Mouse (Mus musculus) embryonic facial prominence, embryonic 12.5 days (tissue): ENCODE measurements at regions not wholly inside any gene's neighbourhood (a gene's known extent, or its start where the extent isn't known, plus 50 kb on each side); places are given as distances from the start of the nearest gene placed in this dataset.

Experiments
- ATAC-seq: fragments of 200-750 bp; cut with Nextera tagmentation; 2 replicates; pipeline ENCODE4 v1.8.0; 2017; ENCODE audit not compliant: insufficient number of reproducible peaks, insufficient read depth, low FRiP score, low TSS enrichment
- H3K27ac ChIP-seq: fragments of 300-500 bp; sonication (generic); 2 replicates; pipeline ENCODE4 v1.5.1; 2016; ENCODE audit warnings: mild to moderate bottlenecking
- H3K27me3 ChIP-seq: fragments of 300-500 bp; sonication (generic); 2 replicates; pipeline ENCODE4 v1.6.1; 2016; ENCODE audit warnings: mild to moderate bottlenecking, moderate library complexity
- H3K36me3 ChIP-seq: fragments of 300-500 bp; sonication (generic); 2 replicates; pipeline ENCODE4 v1.6.1; 2016; ENCODE audit warnings: mild to moderate bottlenecking
- H3K4me1 ChIP-seq: fragments of 300-500 bp; sonication (generic); 2 replicates; pipeline ENCODE4 v1.6.1; 2016
- H3K4me2 ChIP-seq: fragments of 300-500 bp; sonication (generic); replicated peaks from 2 replicates; pipeline ENCODE4 v1.6.1; 2016; ENCODE audit warnings: mild to moderate bottlenecking, moderate library complexity
- H3K4me3 ChIP-seq: fragments of 300-500 bp; sonication (generic); 2 replicates; pipeline ENCODE4 v1.5.1; 2016; ENCODE audit warnings: mild to moderate bottlenecking
- H3K9ac ChIP-seq: fragments of 300-500 bp; sonication (generic); 2 replicates; pipeline ENCODE4 v1.6.1; 2016; ENCODE audit warnings: mild to moderate bottlenecking, moderate library complexity
- H3K9me3 ChIP-seq: fragments of 300-500 bp; sonication (generic); 2 replicates; pipeline ENCODE4 v1.6.1; 2016; ENCODE audit warnings: mild to moderate bottlenecking, moderate library complexity
- WGBS: fragments of 180-500 bp; shearing (Covaris S2); methylation state at CpG from one replicate; pipeline ENCODE4 v1.1.7; 2016; 5-methylcytosine and 5-hydroxymethylcytosine counted together

DNA sequence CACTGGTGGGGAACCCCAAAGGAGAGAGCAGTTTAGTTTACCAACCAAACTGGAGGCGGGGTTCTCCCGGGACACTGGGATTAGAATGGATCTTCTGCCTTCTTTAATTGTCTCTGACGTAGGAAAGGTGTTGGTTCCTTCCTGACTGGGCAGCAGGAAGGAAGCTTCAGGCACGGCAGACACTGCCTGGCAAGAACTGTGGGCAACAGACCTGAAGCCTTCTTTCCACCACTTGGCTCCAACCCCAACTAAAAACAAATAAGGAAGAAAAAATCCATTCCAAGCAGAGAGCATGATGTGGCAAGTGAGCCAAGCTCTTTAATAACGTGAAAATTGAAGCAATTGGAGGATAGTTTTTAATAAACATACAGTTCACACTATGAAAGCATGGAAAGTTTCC is 155.3 kb downstream of the Gm12728 start:
- WGBS: 65% methylated on average over 5 of the region's 5 CpGs
- Histone ChIP-seq H3K4me2 (no peak overlapping the region), H3K27ac (no peak overlapping the region), H3K4me3 (no peak overlapping the region), H3K36me3 (no peaks in the 10 kb centered on the region), H3K27me3 (no peaks in the 10 kb centered on the region), H3K9me3 (no peaks in the 10 kb centered on the region), H3K9ac (no peak overlapping the region), H3K4me1 (peaks cover 10% of the 10 kb centered on the region)
- no peak for ATAC-seq

DNA sequence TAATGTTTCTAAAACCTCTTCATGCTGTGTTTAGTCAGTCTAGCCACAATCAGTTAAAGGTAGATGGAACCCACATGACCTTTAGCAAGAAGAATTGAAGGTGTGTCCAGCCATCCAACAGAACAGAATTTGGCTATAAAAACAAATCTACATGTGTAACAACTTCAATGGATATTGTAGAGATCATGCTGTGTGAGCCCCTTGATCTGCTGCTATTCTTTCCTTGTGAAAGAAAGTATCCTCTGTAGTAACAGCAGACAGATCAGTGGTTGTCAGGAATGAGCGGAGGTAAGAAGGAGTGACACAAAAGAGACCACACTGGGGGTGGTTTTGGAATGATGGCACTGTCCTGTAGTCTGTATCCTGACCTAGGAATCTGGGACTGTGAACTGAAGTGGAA is 156.3 kb downstream of the Gm12728 start:
- 88% methylated on average over 1 of the region's 1 CpGs for WGBS
- no peak overlapping the region for H3K4me3 ChIP-seq
- no peak overlapping the region for H3K9ac ChIP-seq
- H3K9me3 ChIP-seq: no peaks in the 10 kb centered on the region
- peaks cover 10% of the 10 kb centered on the region; the same call in 1 of the 2 replicates for H3K4me1 ChIP-seq
- H3K4me2 ChIP-seq: no peak overlapping the region
- no peaks in the 10 kb centered on the region for H3K27me3 ChIP-seq
- ATAC-seq: no peak
- no peaks in the 10 kb centered on the region for H3K36me3 ChIP-seq
- no peak overlapping the region for H3K27ac ChIP-seq

DNA sequence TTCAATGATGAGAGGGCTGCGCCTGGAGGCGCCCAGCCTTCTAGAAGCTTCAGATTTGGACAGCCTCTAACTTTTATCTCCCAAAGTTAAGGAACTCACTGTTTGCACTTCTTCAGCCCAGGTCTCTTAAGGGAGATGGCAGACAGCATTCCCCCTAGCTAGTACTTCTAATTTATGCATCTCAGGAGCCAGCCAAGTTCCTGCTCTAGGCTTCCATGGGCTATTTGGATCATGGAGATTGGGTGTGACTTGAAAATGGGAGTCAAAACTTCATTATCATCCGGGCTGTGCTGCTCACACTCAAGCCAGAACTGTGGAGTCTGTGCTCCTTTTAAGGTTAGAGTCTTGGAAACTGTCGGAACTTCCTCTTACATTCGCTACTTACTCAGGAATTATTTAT is 158.7 kb downstream of the Gm12728 start:
- H3K9me3 ChIP-seq: no peaks in the 10 kb centered on the region
- H3K4me1 ChIP-seq: peaks cover 10% of the 10 kb centered on the region; the same call in 1 of the 2 replicates
- no peak overlapping the region for H3K27ac ChIP-seq
- H3K36me3 ChIP-seq: no peaks in the 10 kb centered on the region
- H3K27me3 ChIP-seq: no peaks in the 10 kb centered on the region
- H3K4me2 ChIP-seq: no peak overlapping the region
- no peak for ATAC-seq
- H3K4me3 ChIP-seq: no peak overlapping the region
- 81% methylated on average over 5 of the region's 5 CpGs for WGBS
- no peak overlapping the region for H3K9ac ChIP-seq

DNA sequence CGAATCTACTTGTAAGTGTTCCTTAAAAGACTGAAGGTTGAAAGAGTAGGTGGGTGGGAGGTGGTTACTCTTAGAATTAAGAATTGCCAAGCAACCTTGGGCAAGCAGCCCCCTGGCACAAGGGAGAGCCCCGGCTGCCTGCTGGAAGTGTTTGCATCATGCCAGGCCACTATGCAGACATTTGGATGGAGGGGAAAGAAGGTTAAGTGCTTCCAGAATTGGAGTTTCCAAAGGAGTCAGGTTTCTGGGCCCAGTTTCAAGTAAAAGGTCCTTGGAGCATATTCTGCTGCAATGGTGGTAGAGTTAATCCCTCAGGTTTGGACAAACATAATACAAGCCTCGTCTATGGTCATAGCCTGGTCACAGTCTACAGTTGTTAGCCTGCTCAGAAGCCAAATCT is 162.7 kb downstream of the Gm12728 start:
- Histone ChIP-seq H3K27ac (no peak overlapping the region), H3K4me2 (no peak overlapping the region), H3K4me3 (no peak overlapping the region), H3K36me3 (no peaks in the 10 kb centered on the region), H3K4me1 (no peaks in the 10 kb centered on the region), H3K9ac (no peak overlapping the region), H3K27me3 (no peaks in the 10 kb centered on the region), H3K9me3 (no peaks in the 10 kb centered on the region)
- WGBS: 55% methylated on average over 3 of the region's 3 CpGs
- no peak for ATAC-seq

DNA sequence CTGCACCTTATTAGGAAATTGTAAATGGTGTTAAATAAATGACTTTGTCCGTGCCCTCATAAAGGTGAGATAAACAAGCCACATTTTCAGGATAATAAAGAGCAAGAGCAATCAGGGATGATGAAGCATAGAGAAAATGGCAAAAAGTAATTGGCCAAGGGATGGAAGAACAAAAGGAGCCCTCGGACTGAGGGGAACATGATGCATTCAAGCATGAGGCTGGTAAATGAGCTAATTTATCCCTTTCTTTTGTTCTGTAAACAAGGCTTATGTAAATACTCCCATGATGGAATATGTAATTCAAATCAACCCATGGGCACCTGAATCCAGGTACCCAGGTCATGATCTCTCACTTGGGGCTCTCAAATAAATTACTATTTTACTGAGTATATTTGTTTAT is 166.8 kb downstream of the Gm12728 start:
- Histone ChIP-seq H3K9ac (no peak overlapping the region), H3K9me3 (no peaks in the 10 kb centered on the region), H3K36me3 (no peaks in the 10 kb centered on the region), H3K27ac (no peak overlapping the region), H3K4me2 (no peak overlapping the region), H3K4me3 (no peak overlapping the region), H3K27me3 (no peaks in the 10 kb centered on the region), H3K4me1 (peaks cover 13% of the 10 kb centered on the region)
- 78% methylated on average over 2 of the region's 2 CpGs for WGBS
- ATAC-seq: no peak

DNA sequence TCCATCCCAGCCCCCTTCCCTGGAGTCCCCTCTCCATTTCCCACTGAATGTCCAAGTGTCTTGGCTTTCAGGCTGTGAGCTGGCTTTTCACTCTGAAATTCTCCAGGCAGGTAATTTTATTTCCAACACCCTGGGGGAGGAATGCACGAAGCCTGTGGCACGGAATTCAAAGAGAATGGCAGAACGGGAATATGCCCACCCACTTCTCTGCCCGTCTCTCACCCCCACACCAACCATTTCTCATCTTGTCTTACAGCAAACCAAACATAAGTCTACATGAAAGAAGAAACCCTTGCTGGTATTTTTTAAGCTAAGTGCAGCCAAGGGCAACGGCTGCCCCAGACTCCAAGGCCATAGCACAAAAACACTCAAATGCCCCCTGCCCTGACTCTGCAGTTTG is 168.7 kb downstream of the Gm12728 start:
- H3K27ac ChIP-seq: no peak overlapping the region

DNA sequence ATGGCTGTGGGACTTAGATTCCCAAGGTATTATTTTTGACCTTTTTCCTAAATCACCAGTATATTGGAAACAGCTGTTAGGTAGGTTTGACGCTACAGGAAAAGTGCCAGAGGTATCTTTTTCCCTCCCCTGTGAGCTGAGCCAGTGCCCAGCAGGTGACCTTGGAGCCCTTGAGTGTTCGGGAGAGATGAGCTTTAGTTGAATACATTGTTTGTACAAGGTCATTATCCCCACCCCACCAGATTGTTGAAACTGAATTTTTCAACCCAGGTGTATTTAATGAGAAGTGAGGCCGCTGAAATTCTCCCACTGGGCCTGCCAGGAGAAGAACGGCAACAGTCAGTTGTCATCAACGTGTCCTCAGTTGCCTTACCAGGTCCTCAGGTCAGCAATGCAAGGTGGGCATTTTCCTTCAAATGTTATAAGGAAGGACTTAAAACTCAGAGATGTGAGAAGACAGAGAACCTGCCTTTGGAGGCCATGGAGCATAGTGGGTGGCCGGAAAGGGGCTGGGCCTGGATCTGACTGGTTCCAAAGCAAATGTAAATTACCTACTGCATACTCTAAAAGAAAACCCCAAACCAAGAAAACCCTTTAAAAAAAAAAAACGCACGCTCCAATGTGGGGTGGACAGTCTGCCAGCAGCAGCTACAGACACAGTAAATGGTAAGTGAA is 172.2 kb downstream of the Gm12728 start:
- peaks cover 29% of the 10 kb centered on the region for H3K4me1 ChIP-seq
- H3K4me3 ChIP-seq: no peak overlapping the region
- H3K27me3 ChIP-seq: no peaks in the 10 kb centered on the region
- no peak for ATAC-seq
- no peak overlapping the region for H3K9ac ChIP-seq
- H3K27ac ChIP-seq: no peak overlapping the region
- no peaks in the 10 kb centered on the region for H3K36me3 ChIP-seq
- H3K4me2 ChIP-seq: no peak overlapping the region
- 39% methylated on average over 8 of the region's 8 CpGs for WGBS
- no peaks in the 10 kb centered on the region for H3K9me3 ChIP-seq

More for the DNA sequence above, 168.7 kb downstream of the Gm12728 start:
- no peaks in the 10 kb centered on the region for H3K9me3 ChIP-seq
- 29% methylated on average over 5 of the region's 5 CpGs for WGBS
- ATAC-seq: no peak
- H3K36me3 ChIP-seq: no peaks in the 10 kb centered on the region
- H3K27me3 ChIP-seq: no peaks in the 10 kb centered on the region
- no peak overlapping the region for H3K4me2 ChIP-seq
- H3K9ac ChIP-seq: no peak overlapping the region
- peaks cover 29% of the 10 kb centered on the region for H3K4me1 ChIP-seq
- no peak overlapping the region for H3K4me3 ChIP-seq

DNA sequence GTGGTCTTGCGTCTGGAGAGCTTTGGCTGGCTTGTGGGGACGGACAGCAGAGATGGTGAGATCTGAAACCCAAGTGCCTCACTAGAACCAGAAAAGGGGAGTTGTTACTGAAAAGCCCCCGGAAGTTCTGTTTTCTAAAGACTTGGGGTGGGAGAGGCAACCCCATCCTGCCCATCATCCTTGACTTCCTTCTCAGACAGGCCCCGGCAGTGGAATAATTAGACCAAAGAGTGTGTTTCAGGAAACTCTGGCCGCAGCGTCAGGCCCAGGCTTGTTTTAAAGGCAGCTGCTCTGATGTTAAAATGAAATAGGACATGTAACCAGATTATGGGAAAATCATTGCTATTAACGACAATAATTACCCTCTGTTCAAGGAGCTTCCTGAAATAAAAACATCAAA is 172.9 kb downstream of the Gm12728 start:
- WGBS: 37% methylated on average over 7 of the region's 7 CpGs
- peak overlapping the region; percentile 52; the same call in 1 of the 2 replicates for H3K27ac ChIP-seq
- H3K4me1 ChIP-seq: peaks cover 29% of the 10 kb centered on the region
- H3K9ac ChIP-seq: no peak overlapping the region
- no peak for ATAC-seq
- no peak overlapping the region for H3K4me2 ChIP-seq
- H3K27me3 ChIP-seq: no peaks in the 10 kb centered on the region
- H3K36me3 ChIP-seq: no peaks in the 10 kb centered on the region
- no peak overlapping the region for H3K4me3 ChIP-seq
- H3K9me3 ChIP-seq: no peaks in the 10 kb centered on the region

DNA sequence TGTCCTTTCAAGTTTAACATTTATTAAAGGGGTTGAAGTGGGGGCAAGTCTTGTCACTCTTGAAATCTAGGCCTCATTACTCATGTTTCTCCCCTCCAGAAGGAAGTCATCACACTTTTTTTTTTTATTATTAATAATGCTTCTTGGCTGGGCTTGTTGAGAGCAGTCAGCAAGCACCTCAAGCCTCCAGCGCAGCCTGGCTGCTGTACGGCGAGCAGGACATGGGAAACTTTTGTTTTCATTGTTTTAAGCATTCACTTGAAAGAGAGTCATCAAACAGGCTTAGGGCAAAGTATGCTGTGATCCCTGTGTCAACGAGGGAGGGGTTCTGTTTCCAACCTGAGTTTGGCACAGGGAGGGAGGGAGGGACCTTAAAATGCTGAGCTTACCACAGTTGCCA is 178.7 kb downstream of the Gm12728 start:
- H3K36me3 ChIP-seq: no peaks in the 10 kb centered on the region
- ATAC-seq: no peak
- no peak overlapping the region for H3K4me3 ChIP-seq
- H3K4me2 ChIP-seq: no peak overlapping the region
- H3K27ac ChIP-seq: no peak overlapping the region
- H3K27me3 ChIP-seq: no peaks in the 10 kb centered on the region
- WGBS: 42% methylated on average over 4 of the region's 4 CpGs
- H3K9ac ChIP-seq: no peak overlapping the region
- no peaks in the 10 kb centered on the region for H3K9me3 ChIP-seq
- H3K4me1 ChIP-seq: peaks cover 13% of the 10 kb centered on the region

DNA sequence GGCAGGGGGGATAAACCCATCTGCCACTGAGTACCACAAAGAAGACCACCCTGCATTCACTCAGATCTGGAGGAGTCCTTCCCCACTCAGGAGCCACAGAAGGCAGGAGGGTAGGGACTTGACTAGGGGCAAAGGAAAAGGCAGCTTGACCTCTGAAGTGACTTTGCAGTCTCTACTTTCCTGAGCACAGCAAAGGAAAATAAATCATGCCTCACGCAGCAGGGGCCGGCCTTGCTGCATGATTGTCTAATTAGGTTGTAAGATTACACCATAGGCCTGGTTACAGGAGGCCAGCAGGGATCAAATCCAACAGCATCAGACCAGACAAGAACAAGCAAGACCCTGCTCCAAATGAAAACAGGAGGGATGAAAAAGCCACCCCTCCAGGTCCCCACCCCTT is 180.0 kb downstream of the Gm12728 start:
- ATAC-seq: no peak
- no peaks in the 10 kb centered on the region for H3K9me3 ChIP-seq
- H3K4me2 ChIP-seq: no peak overlapping the region
- no peak overlapping the region for H3K9ac ChIP-seq
- H3K4me3 ChIP-seq: no peak overlapping the region
- H3K36me3 ChIP-seq: no peaks in the 10 kb centered on the region
- no peak overlapping the region; the same call in 1 of the 2 replicates for H3K27ac ChIP-seq
- no peaks in the 10 kb centered on the region for H3K27me3 ChIP-seq
- H3K4me1 ChIP-seq: peaks cover 13% of the 10 kb centered on the region
- 4% methylated on average over 2 of the region's 2 CpGs for WGBS

DNA sequence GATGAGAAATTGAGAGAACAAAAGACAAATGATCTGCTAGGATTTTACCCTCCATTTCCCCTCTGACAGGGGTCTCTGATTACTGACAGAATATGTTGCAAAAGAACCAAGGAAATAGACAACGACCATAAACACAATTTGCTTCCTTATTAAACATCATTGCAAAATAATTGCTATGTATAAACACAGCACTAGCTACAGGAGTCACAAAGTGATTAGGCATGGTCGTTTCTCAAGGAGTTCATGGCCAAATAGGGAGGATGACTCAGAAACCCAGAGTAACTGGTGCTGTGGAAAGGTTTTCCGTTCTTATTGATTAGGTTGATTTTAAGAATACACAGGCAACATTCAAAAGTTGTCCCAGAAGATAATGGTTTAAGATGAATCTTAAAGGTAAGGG is 180.4 kb downstream of the Gm12728 start:
- Histone ChIP-seq H3K9me3 (no peaks in the 10 kb centered on the region), H3K36me3 (no peaks in the 10 kb centered on the region), H3K27me3 (no peaks in the 10 kb centered on the region), H3K4me2 (no peak overlapping the region), H3K4me3 (no peak overlapping the region), H3K9ac (no peak overlapping the region), H3K27ac (no peak overlapping the region), H3K4me1 (peaks cover 13% of the 10 kb centered on the region)
- 52% methylated on average over 3 of the region's 3 CpGs for WGBS
- ATAC-seq: no peak

DNA sequence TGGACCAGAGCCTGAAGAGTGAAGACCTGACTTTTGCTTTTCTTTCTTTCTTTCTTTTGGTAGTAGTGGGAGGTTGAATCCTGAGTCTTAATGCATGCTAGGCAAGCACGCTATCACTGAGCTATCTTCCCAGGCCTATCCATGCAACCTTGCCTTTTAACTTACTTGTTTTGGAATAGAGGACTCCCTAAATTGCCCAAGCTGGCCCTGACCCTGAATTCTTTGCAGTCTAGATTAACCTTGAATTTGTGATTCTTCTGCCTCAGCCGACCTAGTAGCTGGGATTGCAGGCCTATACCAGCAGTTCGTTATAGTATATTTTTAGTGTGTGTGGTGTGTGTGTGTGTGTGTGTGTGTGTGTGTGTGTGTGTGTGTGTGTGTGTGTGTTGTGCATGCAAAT is 183.1 kb downstream of the Gm12728 start:
- 87% methylated on average over 3 of the region's 3 CpGs for WGBS
- no peaks in the 10 kb centered on the region for H3K36me3 ChIP-seq
- H3K27ac ChIP-seq: no peak overlapping the region
- no peak overlapping the region for H3K9ac ChIP-seq
- no peak overlapping the region for H3K4me3 ChIP-seq
- no peaks in the 10 kb centered on the region for H3K9me3 ChIP-seq
- H3K4me2 ChIP-seq: no peak overlapping the region
- no peaks in the 10 kb centered on the region for H3K27me3 ChIP-seq
- ATAC-seq: no peak
- peaks cover 13% of the 10 kb centered on the region for H3K4me1 ChIP-seq
